Mouse (Mus musculus): ENCODE results near the gene Slc13a4. TPM values are rescaled to one million over a fixed set of nuclear protein-coding genes. Genes with fewer than 3 reads are reported as not detected.

Slc13a4 gene
- polyA plus RNA-seq, 1 experiment = not detected

DNA sequence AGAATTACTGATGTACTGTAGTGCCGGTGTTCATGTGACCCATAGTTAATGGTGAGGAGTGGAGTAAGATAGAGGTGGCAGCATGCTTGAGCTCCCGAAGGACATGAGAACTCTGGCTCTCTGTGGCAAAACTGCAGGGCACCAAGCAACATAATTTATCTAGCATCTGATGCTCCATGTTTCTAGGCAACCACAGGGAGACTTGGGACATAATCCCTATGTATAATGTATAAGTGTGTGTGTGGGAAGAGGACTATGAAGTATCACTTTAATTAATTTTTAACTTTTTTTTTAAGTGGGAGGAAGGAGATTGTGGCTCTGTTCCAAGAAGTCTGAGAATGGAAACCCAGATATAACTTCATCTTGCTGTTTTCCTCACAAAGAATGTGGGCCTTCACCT lies 13.0 kb downstream of the Slc13a4 start:
- no peak overlapping the region for H3K4me3 ChIP-seq (ENCODE audit: low read depth, low read length)
- H3K27me3 ChIP-seq (ENCODE audit: control insufficient read depth, insufficient read depth, low read length) = no peaks in the 10 kb centered on the region
- no peak for TF ChIP-seq POLR2A (IDR thresholded peaks at IDR 0.05; ENCODE audit: low read depth, low read length)
- no peak for TF ChIP-seq CTCF (IDR thresholded peaks at IDR 0.05; ENCODE audit: extremely low read depth, insufficient read length, insufficient replicate concordance, low read depth, low read length)
- no peak overlapping the region for H3K27ac ChIP-seq (ENCODE audit: insufficient read depth, low read depth, low read length)
- no peaks in the 10 kb centered on the region for H3K4me1 ChIP-seq (ENCODE audit: control insufficient read depth, insufficient read depth, insufficient read length, low read length)
- 65% methylated on average over 2 of the region's 2 CpGs for WGBS
- H3K36me3 ChIP-seq (ENCODE audit: control insufficient read depth, insufficient read depth, low read length) = no peaks in the 10 kb centered on the region

DNA sequence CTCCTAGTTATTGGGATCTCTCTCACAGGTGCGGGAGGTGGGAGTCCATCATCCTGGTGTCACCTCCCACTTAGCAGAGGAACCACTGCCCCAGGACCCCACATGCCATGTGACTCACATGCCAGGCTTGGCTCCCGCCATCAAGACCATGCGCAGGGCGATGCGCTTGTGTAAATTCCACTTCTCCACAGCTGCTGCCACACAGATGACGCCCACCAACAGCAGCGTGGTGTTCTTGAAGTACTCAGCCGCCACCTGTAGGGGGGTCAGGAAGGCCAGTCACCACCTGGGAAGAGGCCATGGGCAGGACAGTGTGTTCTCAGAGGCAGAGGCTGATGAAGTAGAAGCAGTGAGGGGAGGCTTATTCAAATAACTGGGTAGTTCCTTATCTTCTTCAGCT lies 18.3 kb downstream of the Slc13a4 start:
- WGBS = 94% methylated on average over 8 of the region's 8 CpGs
- no peak overlapping the region for H3K27ac ChIP-seq (ENCODE audit: insufficient read depth, low read depth, low read length)

DNA sequence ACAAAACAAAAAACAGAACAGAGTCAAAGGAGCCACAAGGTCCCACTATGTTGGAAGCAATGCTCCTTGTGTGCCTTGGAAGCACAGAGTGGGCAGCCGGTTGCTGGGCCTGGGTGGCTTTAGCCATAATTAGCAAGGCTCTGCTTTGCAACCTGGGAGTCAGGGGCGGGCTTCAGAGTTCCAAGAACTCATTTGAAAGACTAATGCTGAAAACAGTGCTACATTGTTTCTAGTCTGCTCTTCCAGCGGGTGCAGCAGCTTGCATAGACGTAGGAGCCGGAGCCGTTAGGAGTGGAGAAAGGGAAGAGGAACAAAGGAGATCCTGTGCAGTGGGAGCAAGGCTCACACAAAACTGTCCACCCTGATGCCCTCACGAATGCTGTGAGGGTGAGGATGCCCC lies 19.0 kb downstream of the Slc13a4 start:
- Histone ChIP-seq H3K27me3 (ENCODE audit: control insufficient read depth, insufficient read depth, low read length) (no peaks in the 10 kb centered on the region), H3K27ac (ENCODE audit: insufficient read depth, low read depth, low read length) (no peak overlapping the region), H3K4me1 (ENCODE audit: control insufficient read depth, insufficient read depth, insufficient read length, low read length) (no peaks in the 10 kb centered on the region), H3K4me3 (ENCODE audit: low read depth, low read length) (no peak overlapping the region), H3K36me3 (ENCODE audit: control insufficient read depth, insufficient read depth, low read length) (no peaks in the 10 kb centered on the region)
- TF ChIP-seq CTCF (IDR thresholded peaks at IDR 0.05; ENCODE audit: extremely low read depth, insufficient read length, insufficient replicate concordance, low read depth, low read length) (no peak), POLR2A (IDR thresholded peaks at IDR 0.05; ENCODE audit: low read depth, low read length) (no peak)
- 82% methylated on average over 7 of the region's 7 CpGs for WGBS

More for the DNA sequence above, 18.3 kb downstream of the Slc13a4 start:
- Histone ChIP-seq H3K36me3 (ENCODE audit: control insufficient read depth, insufficient read depth, low read length) (no peaks in the 10 kb centered on the region), H3K27me3 (ENCODE audit: control insufficient read depth, insufficient read depth, low read length) (no peaks in the 10 kb centered on the region), H3K4me3 (ENCODE audit: low read depth, low read length) (no peak overlapping the region), H3K4me1 (ENCODE audit: control insufficient read depth, insufficient read depth, insufficient read length, low read length) (no peaks in the 10 kb centered on the region)
- TF ChIP-seq POLR2A (IDR thresholded peaks at IDR 0.05; ENCODE audit: low read depth, low read length) = no peak
- no peak for TF ChIP-seq CTCF (IDR thresholded peaks at IDR 0.05; ENCODE audit: extremely low read depth, insufficient read length, insufficient replicate concordance, low read depth, low read length)

GRCm38 (mm10) chr6:35288114-35288761 lies 19.7 kb downstream of the Slc13a4 start:
- 27% methylated on average over 11 of the region's 11 CpGs for WGBS
- no peaks in the 10 kb centered on the region for H3K4me1 ChIP-seq (ENCODE audit: control insufficient read depth, insufficient read depth, insufficient read length, low read length)
- H3K4me3 ChIP-seq (ENCODE audit: low read depth, low read length) = no peak overlapping the region
- H3K36me3 ChIP-seq (ENCODE audit: control insufficient read depth, insufficient read depth, low read length) = no peaks in the 10 kb centered on the region
- no peak overlapping the region for H3K27ac ChIP-seq (ENCODE audit: insufficient read depth, low read depth, low read length)
- H3K27me3 ChIP-seq (ENCODE audit: control insufficient read depth, insufficient read depth, low read length) = no peaks in the 10 kb centered on the region
- TF ChIP-seq CTCF (IDR thresholded peaks at IDR 0.05; ENCODE audit: extremely low read depth, insufficient read length, insufficient replicate concordance, low read depth, low read length) (no peak), POLR2A (IDR thresholded peaks at IDR 0.05; ENCODE audit: low read depth, low read length) (no peak)

GRCm38 (mm10) chr6:35279306-35279705 lies 28.6 kb downstream of the Slc13a4 start:
- no peak overlapping the region for H3K4me3 ChIP-seq (ENCODE audit: low read depth, low read length)
- no peaks in the 10 kb centered on the region for H3K27me3 ChIP-seq (ENCODE audit: control insufficient read depth, insufficient read depth, low read length)
- no peaks in the 10 kb centered on the region for H3K4me1 ChIP-seq (ENCODE audit: control insufficient read depth, insufficient read depth, insufficient read length, low read length)
- H3K27ac ChIP-seq (ENCODE audit: insufficient read depth, low read depth, low read length) = no peak overlapping the region
- no peak for TF ChIP-seq CTCF (IDR thresholded peaks at IDR 0.05; ENCODE audit: extremely low read depth, insufficient read length, insufficient replicate concordance, low read depth, low read length)
- no peak for TF ChIP-seq POLR2A (IDR thresholded peaks at IDR 0.05; ENCODE audit: low read depth, low read length)
- WGBS = 64% methylated on average over 10 of the region's 10 CpGs
- H3K36me3 ChIP-seq (ENCODE audit: control insufficient read depth, insufficient read depth, low read length) = no peaks in the 10 kb centered on the region

- H3K36me3 ChIP-seq (ENCODE audit: control insufficient read depth, insufficient read depth, low read length) = no peaks in the 10 kb centered on the region
- no peak overlapping the region for H3K4me3 ChIP-seq (ENCODE audit: low read depth, low read length)
- no peak overlapping the region for H3K27ac ChIP-seq (ENCODE audit: insufficient read depth, low read depth, low read length)
- H3K27me3 ChIP-seq (ENCODE audit: control insufficient read depth, insufficient read depth, low read length) = no peaks in the 10 kb centered on the region
- no peak for TF ChIP-seq POLR2A (IDR thresholded peaks at IDR 0.05; ENCODE audit: low read depth, low read length)
- no peak for TF ChIP-seq CTCF (IDR thresholded peaks at IDR 0.05; ENCODE audit: extremely low read depth, insufficient read length, insufficient replicate concordance, low read depth, low read length)
- H3K4me1 ChIP-seq (ENCODE audit: control insufficient read depth, insufficient read depth, insufficient read length, low read length) = no peaks in the 10 kb centered on the region
- 46% methylated on average over 10 of the region's 10 CpGs for WGBS
These were observed 29.9 kb downstream of the Slc13a4 start for GRCm38 (mm10) chr6:35277903-35278587.

DNA sequence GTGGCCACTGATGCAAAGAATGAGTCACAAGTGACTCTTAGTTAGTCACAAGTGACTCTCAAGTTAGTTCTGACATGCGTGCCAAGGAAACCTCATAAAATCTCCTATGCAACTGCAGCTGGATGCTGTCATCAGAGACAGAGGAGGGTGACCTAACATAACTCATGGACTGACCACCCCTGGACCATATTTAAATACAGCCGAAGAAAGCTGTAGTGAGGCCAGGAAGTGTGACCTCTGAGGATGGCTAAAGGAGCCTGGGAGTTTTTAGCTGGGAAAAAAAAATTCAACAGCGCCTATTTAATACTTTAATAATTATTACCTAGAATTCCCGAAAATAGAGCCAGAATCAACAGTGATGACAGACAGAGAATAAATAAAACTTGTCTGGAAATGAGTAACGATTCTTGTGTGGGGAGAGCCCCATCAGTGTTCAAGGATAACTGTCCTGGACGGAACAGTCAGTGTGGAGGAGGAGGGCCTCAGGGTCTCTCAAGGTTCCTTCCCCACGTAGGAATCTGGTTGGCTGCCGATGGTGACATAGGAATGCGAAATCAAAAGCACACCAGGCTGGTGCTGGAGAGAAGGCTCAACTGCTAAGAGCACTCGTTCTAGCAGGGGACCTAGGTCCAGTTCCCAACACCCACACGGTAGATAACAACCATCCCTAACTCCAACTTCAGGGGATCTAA lies 34.4 kb downstream of the Slc13a4 start:
- 76% methylated on average over 11 of the region's 11 CpGs for WGBS
- H3K27ac ChIP-seq (ENCODE audit: insufficient read depth, low read depth, low read length) = no peak overlapping the region

More for the DNA sequence above, 34.4 kb downstream of the Slc13a4 start:
- TF ChIP-seq POLR2A (IDR thresholded peaks at IDR 0.05; ENCODE audit: low read depth, low read length) = no peak
- no peak for TF ChIP-seq CTCF (IDR thresholded peaks at IDR 0.05; ENCODE audit: extremely low read depth, insufficient read length, insufficient replicate concordance, low read depth, low read length)
- Histone ChIP-seq H3K36me3 (ENCODE audit: control insufficient read depth, insufficient read depth, low read length) (no peaks in the 10 kb centered on the region), H3K27me3 (ENCODE audit: control insufficient read depth, insufficient read depth, low read length) (no peaks in the 10 kb centered on the region), H3K4me3 (ENCODE audit: low read depth, low read length) (no peak overlapping the region), H3K4me1 (ENCODE audit: control insufficient read depth, insufficient read depth, insufficient read length, low read length) (peaks cover 6% of the 10 kb centered on the region)

Data from small intestine, adult 2 months (tissue).